Mouse (Mus musculus) CH12.LX (cell line): Measurements from ENCODE around the gene Rpl38. TPM values are rescaled to one million over a fixed set of nuclear protein-coding genes. Genes with fewer than 3 reads are reported as not detected.

Source experiments
- DNase-seq: peaks from one replicate; pipeline ENCODE4 v3.0.0-alpha.2; 2013; ENCODE audit errors: extremely low read depth
- H3K27ac ChIP-seq: 2 replicates; pipeline ENCODE4 v1.5.1; 2012; ENCODE audit warnings: low read depth, mild to moderate bottlenecking, control low read depth, moderate library complexity; ENCODE audit not compliant: insufficient read depth
- H3K27me3 ChIP-seq: replicated peaks from 2 replicates; pipeline ENCODE3; 2012; ENCODE audit warnings: inconsistent platforms
- H3K36me3 ChIP-seq, 2 experiments: replicated peaks in 1 of 2; 2 replicates each; pipeline versions ENCODE3 to v1.6.1; 2012; ENCODE audit warnings: inconsistent platforms in 1 of 2, low read length in 1 of 2, mild to moderate bottlenecking in 1 of 2, mixed read lengths in 1 of 2, moderate library complexity in 1 of 2; ENCODE audit not compliant: control insufficient read depth in 1 of 2, insufficient read depth in 1 of 2
- H3K4me1 ChIP-seq, 2 experiments: 2 replicates each; pipeline ENCODE4 v1.6.1; 2012; ENCODE audit warnings: inconsistent platforms in 1 of 2, moderate library complexity in 1 of 2; ENCODE audit not compliant: insufficient read depth in 2 of 2, control insufficient read depth in 1 of 2
- H3K4me2 ChIP-seq: 2 replicates; pipeline ENCODE4 v1.6.1; 2012; ENCODE audit warnings: low read depth, mild to moderate bottlenecking, control low read depth; ENCODE audit not compliant: poor library complexity, insufficient read depth, severe bottlenecking
- H3K4me3 ChIP-seq, 3 experiments: fragments of 150-350 bp in 1 of 3; sonication (generic) in 1 of 3; replicated peaks in 1 of 3; 2 replicates each; pipeline versions ENCODE3 to v1.5.1; 2011 to 2012; ENCODE audit warnings: low read depth in 2 of 3, low read length in 2 of 3, mild to moderate bottlenecking in 2 of 3, moderate library complexity in 2 of 3, control low read depth in 1 of 3, improper control_type of control experiment in 1 of 3, inconsistent platforms in 1 of 3, mixed read lengths in 1 of 3; ENCODE audit not compliant: poor library complexity in 1 of 3
- H3K79me2 ChIP-seq: replicated peaks from 2 replicates; pipeline ENCODE4 v1.6.1; 2012; ENCODE audit warnings: mild to moderate bottlenecking, moderate library complexity; ENCODE audit not compliant: control insufficient read depth, poor library complexity, insufficient read depth, severe bottlenecking; ENCODE audit errors: extremely low read depth
- H3K9ac ChIP-seq: 2 replicates; pipeline ENCODE4 v1.6.1; 2012; ENCODE audit warnings: low read depth, mild to moderate bottlenecking, control low read depth, moderate library complexity; ENCODE audit not compliant: insufficient read depth
- H3K9me3 ChIP-seq: replicated peaks from 2 replicates; pipeline ENCODE3; 2012; ENCODE audit warnings: low read length, inconsistent platforms, mixed read lengths
- ELF1 ChIP-seq: IDR thresholded peaks from 2 replicates; pipeline ENCODE4 v1.6.1; 2014; ENCODE audit warnings: low read depth, mild to moderate bottlenecking, inconsistent platforms, low read length, improper control_type of control experiment
- EP300 ChIP-seq: IDR thresholded peaks from 2 replicates; pipeline ENCODE4 v1.6.1; 2011; ENCODE audit warnings: low read length, improper control_type of control experiment
- GABPA ChIP-seq: IDR thresholded peaks from 2 replicates; pipeline ENCODE4 v1.6.1; 2012; ENCODE audit warnings: low read depth, low read length, improper control_type of control experiment, inconsistent platforms; ENCODE audit not compliant: insufficient replicate concordance
- HCFC1 ChIP-seq: IDR thresholded peaks from 2 replicates; pipeline ENCODE4 v1.6.1; 2012; ENCODE audit warnings: low read depth, mild to moderate bottlenecking, inconsistent platforms, low read length, improper control_type of control experiment
- IRF4 ChIP-seq: IDR thresholded peaks from 2 replicates; pipeline ENCODE4 v1.6.1; 2014; ENCODE audit warnings: low read depth, mild to moderate bottlenecking, inconsistent platforms, low read length, improper control_type of control experiment
- JUND ChIP-seq: conservative IDR thresholded peaks from 2 replicates; pipeline ENCODE4 v1.6.1; 2011; ENCODE audit warnings: low read depth, low read length, improper control_type of control experiment
- MAFK ChIP-seq: IDR thresholded peaks from 2 replicates; pipeline ENCODE4 v1.6.1; 2011; ENCODE audit warnings: low read length, improper control_type of control experiment; ENCODE audit not compliant: insufficient replicate concordance
- MAX ChIP-seq: IDR thresholded peaks from 2 replicates; pipeline ENCODE4 v1.6.1; 2011; ENCODE audit warnings: low read length, improper control_type of control experiment
- MAZ ChIP-seq: IDR thresholded peaks from 2 replicates; pipeline ENCODE4 v1.6.1; 2012; ENCODE audit warnings: low read depth, mild to moderate bottlenecking, inconsistent platforms, low read length, improper control_type of control experiment, moderate library complexity
- MXI1 ChIP-seq: IDR thresholded peaks from 2 replicates; pipeline ENCODE4 v1.6.1; 2011; ENCODE audit warnings: mild to moderate bottlenecking, low read depth, low read length, improper control_type of control experiment
- NELFE ChIP-seq: IDR thresholded peaks from 2 replicates; pipeline ENCODE4 v1.6.1; 2011; ENCODE audit warnings: low read depth, low read length, improper control_type of control experiment
- NRF1 ChIP-seq: IDR thresholded peaks from 2 replicates; pipeline ENCODE4 v1.6.1; 2014; ENCODE audit warnings: low read depth, mild to moderate bottlenecking, inconsistent platforms, low read length, improper control_type of control experiment, moderate library complexity
- POLR2A ChIP-seq: IDR thresholded peaks from 2 replicates; pipeline ENCODE4 v1.6.1; 2011; ENCODE audit warnings: low read depth, mild to moderate bottlenecking, improper control_type of control experiment, low read length
- POLR2AphosphoS2 ChIP-seq: IDR thresholded peaks from 2 replicates; pipeline ENCODE4 v1.6.1; 2011; ENCODE audit warnings: low read depth, low read length, improper control_type of control experiment
- SIN3A ChIP-seq: IDR thresholded peaks from 2 replicates; pipeline ENCODE4 v1.6.1; 2012; ENCODE audit warnings: low read length, improper control_type of control experiment, inconsistent platforms
- SMC3 ChIP-seq: IDR thresholded peaks from 2 replicates; pipeline ENCODE4 v1.6.1; 2011; ENCODE audit warnings: low read depth, low read length, improper control_type of control experiment
- TBP ChIP-seq: conservative IDR thresholded peaks from 2 replicates; pipeline ENCODE4 v1.6.1; 2011; ENCODE audit warnings: low read depth, low read length, improper control_type of control experiment
- UBTF ChIP-seq: IDR thresholded peaks from 2 replicates; pipeline ENCODE4 v1.6.1; 2012; ENCODE audit warnings: low read depth, mild to moderate bottlenecking, inconsistent platforms, low read length, improper control_type of control experiment, moderate library complexity
- USF1 ChIP-seq: IDR thresholded peaks from 2 replicates; pipeline ENCODE4 v1.6.1; 2014; ENCODE audit warnings: low read depth, mild to moderate bottlenecking, inconsistent platforms, low read length, improper control_type of control experiment
- USF2 ChIP-seq: conservative IDR thresholded peaks from 2 replicates; pipeline ENCODE4 v1.6.1; 2011; ENCODE audit warnings: low read depth, low read length, improper control_type of control experiment
- ZC3H11A ChIP-seq: IDR thresholded peaks from 2 replicates; pipeline ENCODE4 v1.6.1; 2012; ENCODE audit warnings: low read depth, mild to moderate bottlenecking, inconsistent platforms, low read length, improper control_type of control experiment
- ZMIZ1 ChIP-seq: IDR thresholded peaks from 2 replicates; pipeline ENCODE4 v1.6.1; 2012; ENCODE audit warnings: low read depth, mild to moderate bottlenecking, inconsistent platforms, low read length, improper control_type of control experiment
- ZNF384 ChIP-seq: IDR thresholded peaks from 2 replicates; pipeline ENCODE4 v1.6.1; 2012; ENCODE audit warnings: low read depth, low read length, improper control_type of control experiment, inconsistent platforms
- dilution Hi-C: fragments of 300-500 bp; cut with MboI; formaldehyde crosslinking; loops from 2 replicates; pipeline ENCODE4 v1.14.3; 2020; ENCODE audit warnings: low sequenced_read_pairs; ENCODE audit not compliant: extremely low pct_unique_long_range_greater_than_20kb, extremely low pct_ligation_motif_present
- in situ Hi-C: fragments of 300-500 bp; cut with MboI; formaldehyde crosslinking; loops from 3 replicates; pipeline ENCODE4 v1.14.3; 2019; ENCODE audit warnings: low sequenced_read_pairs, low pct_ligation_motif_present, low pct_unique_long_range_greater_than_20kb, mixed read lengths
- polyA plus RNA-seq: library from polyadenylated mRNA; unstranded; fragments of >175 nt; gene quantifications from 2 replicates; pipeline ENCODE4 v1.2.1, GENCODE M21; 2012; ENCODE audit warnings: low read depth; ENCODE audit not compliant: insufficient read length
- total RNA-seq, 2 experiments: library from RNA; depleted of rRNA; stranded (reverse); fragments of 300-350 nt in 1 of 2; fragments of >200 nt in 1 of 2; gene quantifications; 2 replicates each; pipeline ENCODE4 v1.2.3; 2012 to 2014

The Rpl38 gene
- total and polyA plus RNA-seq, 3 experiments, result 1,435 to 5,556 (median 4,204) TPM

DNA sequence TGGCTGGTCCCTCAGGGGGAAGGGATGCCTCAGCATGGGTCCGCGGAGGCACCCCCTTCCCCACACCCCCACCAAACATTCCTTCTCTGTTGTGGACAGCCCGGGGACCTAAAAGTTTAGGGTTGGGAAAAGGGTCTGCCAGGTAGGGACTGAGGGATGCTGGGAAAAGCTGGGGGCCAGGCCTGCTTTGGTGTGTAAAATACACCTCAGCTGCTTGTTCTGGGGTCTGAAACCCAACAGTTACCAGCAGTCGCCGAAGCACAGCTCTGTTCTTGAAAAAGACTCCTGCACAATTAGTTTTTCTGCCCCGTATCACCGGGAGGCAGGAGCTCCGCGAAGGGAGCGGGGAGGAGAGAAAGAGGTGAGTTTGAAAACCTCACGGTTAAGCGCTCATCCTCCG is 1.5 kb upstream of the Rpl38 start:
- no peak for TF ChIP-seq TBP
- TF ChIP-seq ELF1, result no peak
- TF ChIP-seq POLR2A, result no peak
- TF ChIP-seq GABPA, result no peak
- no peak for TF ChIP-seq ZMIZ1
- no peak for TF ChIP-seq SIN3A
- no peak for TF ChIP-seq NRF1
- TF ChIP-seq SMC3, result no peak
- no peak for TF ChIP-seq USF1
- no peak for TF ChIP-seq NELFE
- TF ChIP-seq EP300, result no peak
- no peak for TF ChIP-seq JUND
- TF ChIP-seq MAFK, result no peak
- TF ChIP-seq HCFC1, result no peak
- TF ChIP-seq ZNF384, result no peak
- TF ChIP-seq USF2, result no peak
- no peak for TF ChIP-seq ZC3H11A
- no peak for TF ChIP-seq MAZ
- no peak for TF ChIP-seq UBTF
- no peaks in the 10 kb centered on the region for H3K9me3 ChIP-seq
- peaks cover 43% of the 10 kb centered on the region for H3K27me3 ChIP-seq
- in situ Hi-C loops, result loop anchor here (25.0 kb wide), 1 partner anchor 954 kb away; the partner anchor contains the start of gene Cpsf4l
- peaks cover 22 to 27% of the 10 kb centered on the region in 2 experiments for H3K36me3 ChIP-seq
- H3K4me2 ChIP-seq, result no peak overlapping the region
- no peak for DNase-seq
- H3K4me1 ChIP-seq, result peaks cover 8 to 26% of the 10 kb centered on the region in 2 experiments
- H3K27ac ChIP-seq, result no peak overlapping the region
- H3K79me2 ChIP-seq, result peaks cover 32% of the 10 kb centered on the region
- H3K4me3 ChIP-seq, result no peak overlapping the region
- no peak overlapping the region for H3K9ac ChIP-seq
- dilution Hi-C loops, result no loop called here

DNA sequence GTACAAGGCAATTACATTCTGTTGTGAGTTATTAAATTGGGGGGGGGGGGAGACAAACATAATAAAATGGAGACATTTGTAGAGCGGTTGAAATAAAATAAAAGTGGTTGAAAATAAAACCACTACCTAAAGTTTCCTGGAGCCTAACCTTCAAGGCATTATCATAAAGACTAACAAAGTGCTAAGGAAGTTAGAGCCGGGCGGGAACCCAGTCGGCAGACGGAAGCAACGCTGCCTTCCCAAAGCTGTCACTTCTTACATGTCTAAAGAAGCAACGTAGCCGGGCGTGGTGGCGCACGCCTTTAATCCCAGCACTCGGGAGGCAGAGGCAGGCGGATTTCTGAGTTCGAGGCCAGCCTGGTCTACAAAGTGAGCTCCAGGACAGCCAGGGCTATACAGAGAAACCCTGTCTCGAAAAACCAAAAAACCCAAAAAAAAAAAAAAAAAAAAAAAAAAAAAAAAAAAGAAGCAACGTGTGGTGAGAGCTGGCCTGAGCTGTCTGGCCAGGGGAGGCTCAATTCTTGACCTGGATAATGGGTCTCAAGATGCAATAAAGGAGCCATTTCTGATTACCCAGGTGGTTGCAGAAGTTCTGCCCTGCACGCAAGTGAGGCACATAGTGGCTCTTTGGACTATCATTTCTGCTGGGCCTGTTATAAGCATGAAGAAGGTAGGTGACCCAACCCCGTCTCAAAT is 940 bp upstream of the Rpl38 start:
- TF ChIP-seq IRF4 (no peak), ZNF384 (peak; percentile 78), POLR2AphosphoS2 (no peak), MAX (no peak), MXI1 (no peak)
- Histone ChIP-seq H3K4me2 (no peak overlapping the region), H3K27ac (no peak overlapping the region), H3K36me3 (peaks cover 28 to 33% of the 10 kb centered on the region in 2 experiments), H3K4me3 (no peak overlapping the region), H3K79me2 (peaks cover 32% of the 10 kb centered on the region), H3K9me3 (no peaks in the 10 kb centered on the region), H3K27me3 (peaks cover 39% of the 10 kb centered on the region), H3K4me1 (peaks cover 9 to 32% of the 10 kb centered on the region in 2 experiments), H3K9ac (no peak overlapping the region)
- DNase-seq, result no peak
- dilution Hi-C loops, result no loop called here
- in situ Hi-C loops, result loop anchor here (25.0 kb wide), 1 partner anchor 955 kb away; the partner anchor contains the start of gene Cpsf4l
